Mouse (Mus musculus) heart, embryonic 14.5 days (tissue): ENCODE results near the gene Smad6. TPM values are rescaled to one million over a fixed set of nuclear protein-coding genes. Genes with fewer than 3 reads are reported as not detected.

Experiments used
- ATAC-seq: fragments of 200-750 bp; cut with Nextera tagmentation; 2 replicates; pipeline ENCODE4 v1.8.0; 2017; ENCODE audit warnings: low read depth, moderate TSS enrichment; ENCODE audit not compliant: insufficient number of reproducible peaks, insufficient read depth, low FRiP score
- H3K27ac ChIP-seq, 2 experiments: fragments of 200-500 bp in 1 of 2; fragments of 300-500 bp in 1 of 2; sonication (generic) in 1 of 2; replicated peaks in 1 of 2; 2 replicates each; pipeline ENCODE4 v1.5.1; 2012 to 2014; ENCODE audit warnings: low read depth in 2 of 2, low read length in 2 of 2, control low read depth in 1 of 2, mild to moderate bottlenecking in 1 of 2, mixed read lengths in 1 of 2; ENCODE audit not compliant: control insufficient read depth in 1 of 2, insufficient read depth in 1 of 2
- H3K27me3 ChIP-seq: fragments of 300-500 bp; sonication (generic); 2 replicates; pipeline ENCODE4 v1.6.1; 2014; ENCODE audit warnings: mild to moderate bottlenecking, low read length, control low read depth; ENCODE audit not compliant: control insufficient read depth, insufficient read depth
- H3K36me3 ChIP-seq: fragments of 300-500 bp; sonication (generic); 2 replicates; pipeline ENCODE4 v1.6.1; 2014; ENCODE audit warnings: mild to moderate bottlenecking, control low read depth, low read length, mixed read lengths; ENCODE audit not compliant: control insufficient read depth, insufficient read depth
- H3K4me1 ChIP-seq, 2 experiments: fragments of 200-500 bp in 1 of 2; fragments of 300-500 bp in 1 of 2; sonication (generic) in 1 of 2; 2 replicates each; pipeline ENCODE4 v1.6.1; 2012 to 2014; ENCODE audit warnings: low read length in 2 of 2, control low read depth in 1 of 2, mixed read lengths in 1 of 2; ENCODE audit not compliant: control insufficient read depth in 2 of 2, insufficient read depth in 2 of 2
- H3K4me2 ChIP-seq: fragments of 300-500 bp; sonication (generic); 2 replicates; pipeline ENCODE4 v1.6.1; 2014; ENCODE audit warnings: mild to moderate bottlenecking, low read length
- H3K4me3 ChIP-seq, 2 experiments: fragments of 200-500 bp in 1 of 2; fragments of 300-500 bp in 1 of 2; sonication (generic) in 1 of 2; 2 replicates each; pipeline ENCODE4 v1.5.1; 2012 to 2014; ENCODE audit warnings: low read length in 2 of 2, mild to moderate bottlenecking in 2 of 2, control low read depth in 1 of 2, low read depth in 1 of 2, moderate library complexity in 1 of 2; ENCODE audit not compliant: control insufficient read depth in 1 of 2, insufficient read depth in 1 of 2
- H3K9ac ChIP-seq: fragments of 300-500 bp; sonication (generic); 2 replicates; pipeline ENCODE4 v1.6.1; 2014; ENCODE audit warnings: mild to moderate bottlenecking, low read length
- H3K9me3 ChIP-seq: fragments of 300-500 bp; sonication (generic); 2 replicates; pipeline ENCODE4 v1.6.1; 2016; ENCODE audit warnings: low read length, control low read depth; ENCODE audit not compliant: control insufficient read depth
- WGBS: fragments of 180-500 bp; shearing (Covaris S2); extraction: QIAGEN DNeasy Blood & Tissue Kit; methylation state at CpG from one replicate; pipeline ENCODE4 v1.1.7; 2014; 5-methylcytosine and 5-hydroxymethylcytosine counted together
- polyA plus RNA-seq: library from polyadenylated mRNA; unstranded; fragments of >200 nt; fragmentation: Nextera tagmentation; extraction: Ambion mirVana; gene quantifications from 2 replicates; pipeline ENCODE4 v1.2.1, GENCODE M21; 2014

Gene Smad6
- polyA plus RNA-seq, 1 experiment from 2014 or later, result 30.8 TPM

GRCm38 (mm10) chr9:63981912-63982311, 39.9 kb downstream of the Smad6 start:
- no peak for ATAC-seq
- Histone ChIP-seq H3K27me3 (no peaks in the 10 kb centered on the region), H3K9me3 (no peaks in the 10 kb centered on the region), H3K9ac (no peak overlapping the region), H3K4me2 (no peak overlapping the region), H3K27ac (peak overlapping the region in 1 of 2 experiments; percentile 45; a peak in 2 of 4 replicates), H3K4me1 (peaks cover 78 to 92% of the 10 kb centered on the region in 2 experiments), H3K4me3 (no peak overlapping the region), H3K36me3 (peaks cover 14% of the 10 kb centered on the region; the same call in 1 of the 2 replicates)
- 38% methylated on average over 4 of the region's 4 CpGs for WGBS

DNA sequence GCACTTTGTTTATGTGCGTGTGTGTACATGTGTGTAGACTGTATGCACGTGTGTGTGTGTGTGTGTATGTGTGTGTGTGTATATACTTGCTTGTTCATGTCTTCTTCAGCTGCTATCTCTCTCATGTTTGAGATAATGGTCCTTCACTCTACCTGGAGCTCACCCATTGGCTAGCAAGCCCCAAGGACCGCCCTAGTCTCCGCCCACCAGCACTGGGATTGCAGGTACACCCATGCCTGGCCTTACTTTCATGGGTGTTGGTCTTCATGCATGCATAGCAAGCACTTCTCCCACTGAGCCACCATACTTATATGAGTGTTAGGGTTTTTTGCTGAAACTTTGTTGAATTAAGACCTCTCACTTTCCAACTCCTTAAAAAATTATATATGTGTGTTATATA, 40.5 kb downstream of the Smad6 start:
- no peaks in the 10 kb centered on the region for H3K9me3 ChIP-seq
- H3K27ac ChIP-seq, result peak overlapping the region in 1 of 2 experiments; percentile 45; a peak in 1 of 4 replicates
- ATAC-seq, result no peak
- H3K36me3 ChIP-seq, result peaks cover 10% of the 10 kb centered on the region; the same call in 1 of the 2 replicates
- no peak overlapping the region for H3K9ac ChIP-seq
- no peaks in the 10 kb centered on the region for H3K27me3 ChIP-seq
- H3K4me2 ChIP-seq, result no peak overlapping the region
- no peak overlapping the region for H3K4me3 ChIP-seq
- 82% methylated on average over 4 of the region's 4 CpGs for WGBS
- H3K4me1 ChIP-seq, result peaks cover 81 to 95% of the 10 kb centered on the region in 2 experiments

- ATAC-seq, result no peak
- whole genome bisulfite sequencing, result 18% methylated on average over 18 of the region's 18 CpGs
- peaks cover 86 to 96% of the 10 kb centered on the region in 2 experiments for H3K4me1 ChIP-seq
Observed at GRCm38 (mm10) chr9:63980179-63981086, 41.4 kb downstream of the Smad6 start.

GRCm38 (mm10) chr9:63979275-63979674, 42.6 kb downstream of the Smad6 start:
- H3K36me3 ChIP-seq, result peaks cover 10% of the 10 kb centered on the region; the same call in 1 of the 2 replicates
- no peaks in the 10 kb centered on the region for H3K27me3 ChIP-seq
- H3K9me3 ChIP-seq, result no peaks in the 10 kb centered on the region
- no peak overlapping the region for H3K4me3 ChIP-seq
- peaks cover 90 to 96% of the 10 kb centered on the region in 2 experiments for H3K4me1 ChIP-seq
- WGBS, result 39% methylated on average over 2 of the region's 2 CpGs
- H3K4me2 ChIP-seq, result no peak overlapping the region
- H3K9ac ChIP-seq, result no peak overlapping the region; the same call in 1 of the 2 replicates
- H3K27ac ChIP-seq, result peak overlapping the region in 1 of 2 experiments; percentile 96; a peak in 2 of 4 replicates
- no peak for ATAC-seq

More at GRCm38 (mm10) chr9:63980179-63981086, 41.4 kb downstream of the Smad6 start:
- Histone ChIP-seq H3K27ac (peak overlapping the region; percentile 40 to 57), H3K27me3 (no peaks in the 10 kb centered on the region), H3K4me2 (peak overlapping the region; percentile 17), H3K9ac (peak overlapping the region; percentile 57), H3K9me3 (no peaks in the 10 kb centered on the region), H3K4me3 (no peak overlapping the region), H3K36me3 (peaks cover 10% of the 10 kb centered on the region; the same call in 1 of the 2 replicates)

GRCm38 (mm10) chr9:63978682-63979081, 43.2 kb downstream of the Smad6 start:
- H3K27ac ChIP-seq, result peak overlapping the region in 1 of 2 experiments; percentile 96; a peak in 2 of 4 replicates
- peaks cover 12% of the 10 kb centered on the region; the same call in 1 of the 2 replicates for H3K36me3 ChIP-seq
- no peak overlapping the region for H3K4me3 ChIP-seq
- H3K27me3 ChIP-seq, result no peaks in the 10 kb centered on the region
- H3K4me1 ChIP-seq, result peaks cover 85 to 96% of the 10 kb centered on the region in 2 experiments
- WGBS, result 19% methylated on average over 7 of the region's 7 CpGs
- no peak for ATAC-seq
- H3K4me2 ChIP-seq, result no peak overlapping the region
- no peaks in the 10 kb centered on the region for H3K9me3 ChIP-seq
- peak overlapping the region; percentile 35; the same call in 1 of the 2 replicates for H3K9ac ChIP-seq

DNA sequence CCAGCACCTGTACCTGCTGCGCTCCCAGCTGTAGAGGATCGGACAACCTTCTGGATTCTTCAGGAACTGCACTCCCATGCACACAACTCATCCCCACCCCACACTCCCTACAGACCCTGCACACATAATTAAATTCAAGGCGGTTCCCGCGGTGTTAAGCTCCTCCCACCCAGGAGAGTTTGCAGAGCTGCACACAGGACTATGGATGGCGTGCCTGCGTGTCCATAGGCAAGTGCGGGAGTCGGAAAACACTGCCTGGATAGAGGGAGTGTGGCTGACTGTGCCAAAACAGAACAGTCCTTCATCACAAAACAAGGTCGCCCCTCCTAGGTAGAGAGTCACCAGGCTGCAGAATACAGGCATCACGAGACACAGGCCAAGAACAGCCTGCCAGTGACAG, 45.9 kb downstream of the Smad6 start:
- Histone ChIP-seq H3K4me3 (no peak overlapping the region), H3K27me3 (no peaks in the 10 kb centered on the region), H3K4me2 (peak overlapping the region; percentile 42), H3K9ac (peak overlapping the region; percentile 63; the same call in 1 of the 2 replicates), H3K4me1 (peaks cover 83 to 97% of the 10 kb centered on the region in 2 experiments), H3K27ac (peak overlapping the region; percentile 37 to 96), H3K9me3 (no peaks in the 10 kb centered on the region), H3K36me3 (peaks cover 12% of the 10 kb centered on the region)
- WGBS, result 22% methylated on average over 11 of the region's 11 CpGs
- peak; percentile 30; the same call in 1 of the 2 replicates for ATAC-seq

- Histone ChIP-seq H3K4me3 (no peak overlapping the region), H3K9ac (peak overlapping the region; percentile 59), H3K36me3 (peaks cover 12% of the 10 kb centered on the region), H3K4me2 (no peak overlapping the region), H3K27me3 (no peaks in the 10 kb centered on the region), H3K9me3 (no peaks in the 10 kb centered on the region), H3K27ac (peak overlapping the region; percentile 42 to 96), H3K4me1 (peaks cover 85 to 97% of the 10 kb centered on the region in 2 experiments)
- WGBS, result 42% methylated on average over 13 of the region's 13 CpGs
- no peak for ATAC-seq
Observed at GRCm38 (mm10) chr9:63974258-63975023, 47.4 kb downstream of the Smad6 start.
